Mouse (Mus musculus): ENCODE data around the gene Ly6g5c. TPM values are rescaled to one million over a fixed set of nuclear protein-coding genes. Genes with fewer than 3 reads are reported as not detected.

The Ly6g5c gene
- polyA plus RNA-seq, 1 experiment from 2014 or later: not detected

DNA sequence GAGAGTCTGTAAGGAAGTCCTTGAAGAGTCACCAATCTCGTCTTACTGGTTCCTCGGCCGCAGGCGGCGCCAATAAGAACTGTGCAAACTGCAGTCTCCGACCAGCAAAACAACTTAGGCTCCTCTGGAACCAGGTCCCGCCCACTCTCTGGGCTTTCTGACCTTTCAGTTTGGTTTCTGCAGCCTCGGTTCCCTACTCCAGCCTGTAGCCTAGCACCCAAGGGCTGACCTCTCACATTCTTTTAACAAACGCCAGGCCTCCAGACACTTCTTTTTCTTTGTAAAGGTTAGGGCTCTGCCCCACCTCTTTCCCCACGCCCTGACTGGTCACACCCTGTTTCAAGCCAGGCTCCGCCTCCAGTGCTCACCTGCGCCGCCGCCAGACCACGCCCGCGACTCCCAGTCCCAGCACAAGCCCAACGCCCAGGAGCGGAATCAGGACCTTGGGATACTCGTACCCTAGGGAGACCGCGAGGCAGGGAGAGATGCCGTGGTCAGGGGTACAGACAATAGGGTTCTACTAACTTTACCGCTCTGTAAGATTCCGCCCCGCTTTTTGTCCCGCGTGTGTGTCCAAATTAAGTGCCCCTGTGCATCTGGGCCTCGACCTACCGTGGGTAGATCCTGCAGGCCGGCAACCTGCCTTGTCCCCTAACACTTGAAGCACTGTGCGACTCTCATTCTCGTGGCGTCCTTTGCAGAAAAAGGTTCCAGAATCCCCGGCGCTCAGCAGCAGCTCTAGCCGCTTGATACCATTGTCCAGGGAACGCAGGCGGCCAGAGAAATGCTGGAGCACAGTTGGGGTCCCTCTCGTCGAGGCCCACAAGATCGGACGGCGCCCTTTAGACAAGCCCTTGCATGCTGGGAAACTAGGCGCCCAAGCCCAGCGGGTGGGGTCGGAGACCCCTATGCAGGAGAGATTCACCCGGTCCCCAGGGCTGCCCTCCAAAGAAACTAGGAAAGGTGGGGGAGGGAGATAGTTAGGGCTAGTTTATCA lies 42.8 kb upstream of the Ly6g5c start, which contains the start of gene Ly6g6c:
Gene Ly6g6c (plus strand): TSS at position 438 of the 997 bp plus-strand sequence.
- peaks cover 11% of the 10 kb centered on the region for H3K4me1 ChIP-seq (ENCODE audit: control insufficient read depth, insufficient read depth, low read length)
- peaks cover 24% of the 10 kb centered on the region for H3K36me3 ChIP-seq (ENCODE audit: control insufficient read depth, insufficient read depth, low read length)
- DNase-seq: peak; percentile 39
- peak within 1 kb of the TSS; percentile 42 for H3K4me2 ChIP-seq (ENCODE audit: low read length)
- H3K27me3 ChIP-seq (ENCODE audit: control insufficient read depth, insufficient read depth, low read length): peaks cover 18% of the 10 kb centered on the region; the same call in 1 of the 2 replicates
- H3K27ac ChIP-seq (replicated peaks; ENCODE audit: low read depth, low read length): no peak within 1 kb of the TSS
- 2% methylated on average over 48 of the region's 48 CpGs for WGBS
- no peaks in the 10 kb centered on the region for H3K9me3 ChIP-seq (ENCODE audit: control insufficient read depth, low read length)
- H3K9ac ChIP-seq (replicated peaks; ENCODE audit: low read length): peak within 1 kb of the TSS; percentile 20; the same call in 1 of the 2 replicates
- no peak for ATAC-seq (ENCODE audit: low FRiP score, low TSS enrichment)
- peak within 1 kb of the TSS; percentile 19 for H3K4me3 ChIP-seq (replicated peaks; ENCODE audit: low read depth, low read length)

DNA sequence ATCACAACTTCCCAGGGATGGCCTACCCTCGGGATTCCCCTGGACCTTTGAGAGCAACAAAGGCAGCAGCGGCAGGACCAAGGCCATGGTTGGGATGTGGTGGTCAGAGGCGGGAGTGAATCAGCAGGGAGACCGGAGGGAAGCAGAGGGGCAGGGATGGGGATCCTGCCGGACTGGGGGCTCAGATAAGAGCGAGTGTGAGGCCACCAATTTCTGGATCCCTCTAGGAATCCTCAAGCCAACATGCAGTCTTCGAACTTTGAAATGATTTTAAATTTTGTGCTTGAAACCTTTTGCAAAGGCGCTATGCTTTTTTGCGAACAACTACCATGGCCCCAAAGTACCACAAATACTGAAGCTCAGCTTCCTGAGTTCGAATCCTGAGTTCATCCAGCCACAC lies 42.0 kb upstream of the Ly6g5c start, which contains the start of gene Mpig6b:
Gene Mpig6b (minus strand): TSS at position 101 of the 400 bp plus-strand sequence.
- no peak for ATAC-seq (ENCODE audit: low FRiP score, low TSS enrichment)
- WGBS: 46% methylated on average over 10 of the region's 10 CpGs

DNA sequence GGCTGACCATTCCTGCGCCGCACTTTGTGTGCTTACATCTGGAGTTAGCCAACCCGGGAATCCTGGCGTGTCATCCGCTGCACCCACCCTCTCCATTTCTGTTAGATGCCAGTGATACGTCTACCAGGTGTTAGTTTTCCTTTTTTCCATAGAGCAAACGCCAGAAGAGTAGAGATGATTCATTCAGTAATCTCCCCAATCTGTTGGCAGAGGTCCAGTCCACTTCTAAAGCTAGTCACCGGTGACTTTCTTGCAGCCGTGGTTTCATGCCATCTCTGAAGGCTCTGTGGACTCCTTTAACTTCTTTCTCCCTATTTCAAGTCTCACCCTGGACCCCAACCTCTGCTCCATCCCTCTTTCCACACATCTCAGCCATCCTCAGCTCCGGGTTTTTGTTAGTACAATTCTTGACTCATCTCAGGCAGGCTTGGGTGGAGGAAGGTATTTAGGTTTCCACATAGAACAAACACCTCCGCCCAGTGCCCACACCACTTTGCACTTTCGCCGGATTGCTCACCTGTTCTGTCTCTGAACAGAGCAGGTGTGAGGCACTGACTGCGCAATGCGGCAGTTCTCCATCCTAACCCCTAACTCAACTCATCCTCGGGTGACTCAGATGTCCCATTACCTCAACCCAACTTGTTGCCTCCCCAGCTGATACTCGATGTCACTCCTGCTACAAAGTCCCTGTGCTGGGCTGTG lies 39.7 kb upstream of the Ly6g5c start:
- Histone ChIP-seq H3K4me2 (ENCODE audit: low read length) (no peak overlapping the region), H3K27me3 (ENCODE audit: control insufficient read depth, insufficient read depth, low read length) (peaks cover 18% of the 10 kb centered on the region; the same call in 1 of the 2 replicates), H3K9me3 (ENCODE audit: control insufficient read depth, low read length) (no peaks in the 10 kb centered on the region), H3K27ac (replicated peaks; ENCODE audit: low read depth, low read length) (no peak overlapping the region), H3K9ac (replicated peaks; ENCODE audit: low read length) (no peak overlapping the region), H3K4me3 (replicated peaks; ENCODE audit: low read depth, low read length) (no peak overlapping the region), H3K36me3 (ENCODE audit: control insufficient read depth, insufficient read depth, low read length) (no peaks in the 10 kb centered on the region), H3K4me1 (ENCODE audit: control insufficient read depth, insufficient read depth, low read length) (0 out of 2 replicates have a peak, but pooled peaks cover 4% of the 10 kb centered on the region)
- DNase-seq (no peak), ATAC-seq (ENCODE audit: low FRiP score, low TSS enrichment) (no peak)
- 88% methylated on average over 17 of the region's 17 CpGs for WGBS

More for the DNA sequence above, 42.0 kb upstream of the Ly6g5c start, which contains the start of gene Mpig6b:
- 0 out of 2 replicates have a peak, but pooled peaks cover 4% of the 10 kb centered on the region for H3K4me1 ChIP-seq (ENCODE audit: control insufficient read depth, insufficient read depth, low read length)
- H3K9me3 ChIP-seq (ENCODE audit: control insufficient read depth, low read length): no peaks in the 10 kb centered on the region
- H3K27ac ChIP-seq (replicated peaks; ENCODE audit: low read depth, low read length): no peak within 1 kb of the TSS
- H3K36me3 ChIP-seq (ENCODE audit: control insufficient read depth, insufficient read depth, low read length): peaks cover 19% of the 10 kb centered on the region
- DNase-seq: no peak
- peak within 1 kb of the TSS; percentile 42 for H3K4me2 ChIP-seq (ENCODE audit: low read length)
- H3K9ac ChIP-seq (replicated peaks; ENCODE audit: low read length): no peak within 1 kb of the TSS
- H3K4me3 ChIP-seq (replicated peaks; ENCODE audit: low read depth, low read length): peak within 1 kb of the TSS; percentile 19
- H3K27me3 ChIP-seq (ENCODE audit: control insufficient read depth, insufficient read depth, low read length): peaks cover 18% of the 10 kb centered on the region; the same call in 1 of the 2 replicates

DNA sequence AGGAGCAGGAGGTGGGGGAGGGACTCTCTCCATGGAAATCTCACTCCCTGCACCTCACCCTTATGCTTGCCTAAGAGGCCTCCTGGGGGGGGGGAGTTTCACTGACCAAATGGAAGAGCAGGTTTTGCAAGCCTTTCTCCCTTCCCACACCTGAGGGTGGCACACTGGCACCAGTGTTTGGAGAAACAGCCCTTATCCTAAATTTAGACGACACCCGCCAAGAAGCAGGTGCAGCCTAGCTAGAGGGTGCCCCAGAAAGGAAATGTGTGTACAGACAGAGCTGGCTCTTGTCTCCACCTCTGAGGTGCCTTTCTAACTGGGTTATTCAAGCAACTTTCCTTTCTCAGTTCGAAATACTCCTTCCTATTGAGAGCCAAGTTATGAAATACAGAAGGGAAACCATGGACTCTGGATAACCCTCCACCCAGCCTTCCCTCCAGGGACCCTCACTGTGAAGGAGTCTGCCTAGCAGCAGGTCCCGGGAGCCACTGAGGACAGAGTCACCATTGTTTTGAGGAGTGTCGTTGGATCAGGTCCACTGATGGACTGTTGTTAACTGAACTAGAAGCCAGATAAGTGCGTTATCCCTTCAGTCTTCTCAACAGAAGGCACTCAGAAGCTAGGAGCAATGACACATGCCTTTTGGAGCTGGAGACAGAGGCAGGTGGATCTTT lies 37.4 kb upstream of the Ly6g5c start:
- WGBS: 68% methylated on average over 6 of the region's 6 CpGs

DNA sequence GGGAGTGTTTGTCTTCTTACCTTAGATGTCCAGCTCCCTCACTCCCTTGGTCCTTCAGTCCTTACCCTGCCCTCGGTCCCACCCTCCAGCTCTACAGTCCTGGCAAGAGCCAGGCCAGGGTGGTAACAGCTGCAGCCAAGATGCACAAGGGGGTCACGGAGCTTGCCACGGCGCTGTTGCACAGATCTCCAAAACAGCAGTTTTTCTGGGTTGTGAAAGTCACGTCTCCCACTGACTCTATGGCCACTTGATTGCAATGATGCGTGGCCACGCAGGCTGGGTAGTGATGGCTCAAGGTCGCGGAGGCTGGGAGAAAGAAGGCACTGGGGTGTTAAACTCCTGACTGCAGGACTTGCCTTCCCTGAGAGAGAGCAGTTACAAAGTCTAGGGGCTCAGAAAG lies 36.6 kb upstream of the Ly6g5c start:
- H3K4me2 ChIP-seq (ENCODE audit: low read length): no peak overlapping the region

More for the DNA sequence above, 37.4 kb upstream of the Ly6g5c start:
- Histone ChIP-seq H3K27ac (replicated peaks; ENCODE audit: low read depth, low read length) (no peak overlapping the region), H3K9me3 (ENCODE audit: control insufficient read depth, low read length) (no peaks in the 10 kb centered on the region), H3K27me3 (ENCODE audit: control insufficient read depth, insufficient read depth, low read length) (no peaks in the 10 kb centered on the region; the same call in 1 of the 2 replicates), H3K36me3 (ENCODE audit: control insufficient read depth, insufficient read depth, low read length) (no peaks in the 10 kb centered on the region), H3K4me3 (replicated peaks; ENCODE audit: low read depth, low read length) (no peak overlapping the region), H3K4me2 (ENCODE audit: low read length) (no peak overlapping the region), H3K9ac (replicated peaks; ENCODE audit: low read length) (no peak overlapping the region), H3K4me1 (ENCODE audit: control insufficient read depth, insufficient read depth, low read length) (no peaks in the 10 kb centered on the region)
- ATAC-seq (ENCODE audit: low FRiP score, low TSS enrichment): no peak
- DNase-seq: no peak

DNA sequence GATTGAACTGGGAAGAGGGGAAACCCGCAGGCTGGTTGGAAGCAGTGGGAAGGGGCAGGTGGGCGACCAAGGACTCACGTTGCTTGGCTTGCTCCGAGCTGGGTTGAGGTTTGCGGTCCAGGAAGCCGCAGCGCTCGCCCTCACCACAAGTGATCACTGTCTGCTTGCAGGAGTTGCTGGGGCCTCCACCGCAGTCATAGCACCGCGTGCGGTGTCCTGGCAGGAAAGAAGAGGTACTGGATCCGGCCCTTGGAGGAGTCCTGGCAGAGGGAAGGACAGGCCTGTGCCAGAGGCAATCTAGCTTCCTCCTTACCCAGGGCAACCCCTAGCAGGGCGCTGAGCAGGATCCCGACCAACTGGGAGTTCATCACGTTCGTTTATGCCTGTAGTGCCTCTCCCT lies 34.0 kb upstream of the Ly6g5c start:
- 60% methylated on average over 17 of the region's 17 CpGs for WGBS
- H3K27ac ChIP-seq (replicated peaks; ENCODE audit: low read depth, low read length): no peak overlapping the region
- H3K4me3 ChIP-seq (replicated peaks; ENCODE audit: low read depth, low read length): no peak overlapping the region
- no peaks in the 10 kb centered on the region for H3K9me3 ChIP-seq (ENCODE audit: control insufficient read depth, low read length)
- no peak overlapping the region for H3K4me2 ChIP-seq (ENCODE audit: low read length)
- no peak overlapping the region for H3K9ac ChIP-seq (replicated peaks; ENCODE audit: low read length)
- DNase-seq (no peak), ATAC-seq (ENCODE audit: low FRiP score, low TSS enrichment) (no peak)
- H3K4me1 ChIP-seq (ENCODE audit: control insufficient read depth, insufficient read depth, low read length): no peaks in the 10 kb centered on the region
- H3K27me3 ChIP-seq (ENCODE audit: control insufficient read depth, insufficient read depth, low read length): no peaks in the 10 kb centered on the region
- H3K36me3 ChIP-seq (ENCODE audit: control insufficient read depth, insufficient read depth, low read length): no peaks in the 10 kb centered on the region

More for the DNA sequence above, 36.6 kb upstream of the Ly6g5c start:
- WGBS: 81% methylated on average over 9 of the region's 9 CpGs
- Histone ChIP-seq H3K27me3 (ENCODE audit: control insufficient read depth, insufficient read depth, low read length) (no peaks in the 10 kb centered on the region; the same call in 1 of the 2 replicates), H3K9me3 (ENCODE audit: control insufficient read depth, low read length) (no peaks in the 10 kb centered on the region), H3K4me3 (replicated peaks; ENCODE audit: low read depth, low read length) (no peak overlapping the region), H3K4me1 (ENCODE audit: control insufficient read depth, insufficient read depth, low read length) (no peaks in the 10 kb centered on the region), H3K36me3 (ENCODE audit: control insufficient read depth, insufficient read depth, low read length) (no peaks in the 10 kb centered on the region), H3K9ac (replicated peaks; ENCODE audit: low read length) (no peak overlapping the region), H3K27ac (replicated peaks; ENCODE audit: low read depth, low read length) (no peak overlapping the region)
- DNase-seq: no peak
- no peak for ATAC-seq (ENCODE audit: low FRiP score, low TSS enrichment)

DNA sequence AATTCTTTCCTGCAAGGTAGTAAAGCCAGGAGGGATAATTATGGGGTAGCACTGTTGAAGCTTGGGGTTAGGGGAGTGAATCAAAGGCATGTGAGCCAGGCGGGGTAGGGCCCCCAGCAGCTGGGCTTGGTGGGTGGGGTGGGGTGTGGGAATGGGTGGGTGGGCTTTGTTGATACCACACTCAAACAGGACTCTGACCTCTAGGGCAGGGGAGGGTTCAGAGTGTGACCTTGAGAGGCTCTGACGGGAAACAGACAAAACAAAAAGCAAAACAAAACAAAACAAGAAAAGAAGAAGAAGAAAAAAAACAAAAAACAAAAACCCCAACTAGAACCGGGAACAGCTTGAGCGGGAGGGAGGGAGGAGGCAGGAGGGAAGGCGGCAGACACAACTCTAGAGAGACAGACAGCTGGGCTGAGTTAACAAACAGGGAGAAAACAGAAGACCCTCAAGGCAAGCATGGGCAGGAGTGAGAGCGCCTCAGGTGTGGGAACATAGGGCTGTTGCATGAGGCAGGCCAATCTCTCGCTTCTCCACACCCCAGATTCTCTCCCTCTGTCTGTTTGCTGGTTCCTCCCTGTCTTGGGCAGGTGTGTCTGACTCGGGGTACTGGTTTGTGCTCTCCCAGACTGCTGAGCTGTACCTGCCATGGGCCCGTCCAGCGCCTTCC lies 31.4 kb upstream of the Ly6g5c start, which contains the start of gene Ly6g6e:
Gene Ly6g6e (plus strand): TSS at position 396 of the 670 bp plus-strand sequence.
- ATAC-seq (ENCODE audit: low FRiP score, low TSS enrichment): no peak
- H3K27ac ChIP-seq (replicated peaks; ENCODE audit: low read depth, low read length): no peak within 1 kb of the TSS
- H3K4me3 ChIP-seq (replicated peaks; ENCODE audit: low read depth, low read length): no peak within 1 kb of the TSS

More for the DNA sequence above, 31.4 kb upstream of the Ly6g5c start, which contains the start of gene Ly6g6e:
- WGBS: 36% methylated on average over 10 of the region's 10 CpGs
- peak within 1 kb of the TSS; percentile 47 for H3K4me2 ChIP-seq (ENCODE audit: low read length)
- H3K4me1 ChIP-seq (ENCODE audit: control insufficient read depth, insufficient read depth, low read length): no peaks in the 10 kb centered on the region
- DNase-seq: no peak
- no peaks in the 10 kb centered on the region for H3K27me3 ChIP-seq (ENCODE audit: control insufficient read depth, insufficient read depth, low read length)
- H3K9me3 ChIP-seq (ENCODE audit: control insufficient read depth, low read length): no peaks in the 10 kb centered on the region
- H3K36me3 ChIP-seq (ENCODE audit: control insufficient read depth, insufficient read depth, low read length): no peaks in the 10 kb centered on the region
- no peak within 1 kb of the TSS; the same call in 1 of the 2 replicates for H3K9ac ChIP-seq (replicated peaks; ENCODE audit: low read length)
